Mouse (Mus musculus) ES-Bruce4 (cell line): ENCODE measurements around the gene Qrfp.

Experiments
- CTCF ChIP-seq: IDR thresholded peaks from one replicate; pipeline ENCODE4 v1.8.1; 2011; ENCODE audit warnings: low read depth, low read length
- POLR2A ChIP-seq: IDR thresholded peaks from one replicate; pipeline ENCODE4 v1.8.1; 2011; ENCODE audit warnings: low read length; ENCODE audit not compliant: insufficient read depth

DNA sequence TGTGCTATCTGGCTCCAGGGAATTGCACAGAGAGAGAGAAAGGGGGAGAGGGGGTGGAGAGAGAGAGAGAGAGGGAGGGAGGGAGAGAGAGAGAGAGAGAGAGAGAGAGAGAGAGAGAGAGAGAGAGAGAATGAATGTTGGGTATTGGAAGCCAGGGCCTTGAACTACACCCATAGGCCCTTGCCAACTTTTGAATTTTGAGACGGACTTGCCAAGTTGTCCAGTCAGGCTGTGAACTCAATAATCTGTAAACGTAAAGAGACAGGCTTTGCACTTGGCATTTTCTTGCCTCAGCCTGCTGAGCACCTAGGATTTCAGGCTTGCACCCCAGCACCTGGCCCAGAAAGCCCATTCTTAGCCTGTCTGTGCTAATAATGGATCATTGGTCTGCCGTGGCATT is 48.2 kb downstream of the Qrfp start:
- TF ChIP-seq CTCF (no peak), POLR2A (no peak)
